Comparison of ENCODE assay signal across 8 mouse cellular contexts in the genomic region with DNA sequence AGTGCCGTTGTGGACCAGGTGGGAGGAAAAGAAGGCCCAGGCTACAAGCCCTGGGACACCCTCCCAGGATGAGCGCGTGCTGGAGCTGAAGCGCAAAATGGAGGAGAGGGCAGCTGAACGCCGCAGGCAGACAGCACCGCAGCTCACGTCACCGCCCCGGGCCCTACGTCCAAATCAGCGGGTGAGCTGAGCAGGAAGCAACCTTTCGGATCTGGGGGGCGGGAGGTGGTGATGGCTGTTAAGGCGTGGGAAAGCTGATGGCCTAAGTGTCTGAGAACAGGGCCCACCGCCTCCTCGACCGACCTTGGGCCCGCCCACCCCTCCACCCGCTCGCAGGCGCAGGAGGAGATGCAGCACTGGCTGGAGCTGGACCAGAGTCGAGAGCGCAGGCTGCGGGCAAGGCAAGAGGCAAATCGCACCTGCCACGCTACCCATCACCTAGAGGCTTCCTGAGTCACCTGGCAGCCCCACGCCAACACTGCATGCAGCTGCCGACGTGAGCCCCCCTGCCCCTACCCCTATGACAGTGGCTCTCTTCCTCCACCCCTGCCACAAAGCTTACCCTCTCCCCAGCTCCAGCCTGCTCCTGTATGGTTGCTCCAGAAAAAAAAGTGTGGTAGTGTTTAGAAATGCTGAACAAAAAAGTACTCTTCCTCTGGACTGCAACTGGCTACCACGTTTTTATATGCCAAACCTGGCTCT. TPM values are rescaled to one million over a fixed set of nuclear protein-coding genes. Genes with fewer than 3 reads are reported as not detected.
DNase-seq lines count a peak whose midpoint lies in the region; ATAC-seq and TF ChIP-seq lines count a peak whose summit lies in the region.

No protein-coding gene starts in this region.

- WGBS in heart, adult 2 months, result 23% methylated on average over 31 of the region's 31 CpGs
- WGBS in lung, postnatal 0 days, result 14% methylated on average over 31 of the region's 31 CpGs

- H3K4me2 ChIP-seq in lung, postnatal 0 days (replicated peaks; ENCODE audit: low read depth, low read length), result peak overlapping the region; percentile 53

- ATAC-seq in lung, postnatal 0 days, result peak; percentile 38

- no peak for DNase-seq in layer of hippocampus, adult 2 months (ENCODE audit: low spot score in 2 of 2)
- DNase-seq in layer of hippocampus, postnatal 25 days (ENCODE audit: extremely low spot score in 1 of 2, low spot score in 1 of 2), result no peak
- DNase-seq in cerebellum, postnatal 10 days, result peak; percentile 67 to 73
- DNase-seq in heart, adult 2 months, result peak; percentile 13 to 42
- peak; percentile 7 to 45 for DNase-seq in kidney, postnatal 25 days
- DNase-seq in lung, postnatal 0 days (ENCODE audit: low spot score), result no peak
- DNase-seq in ovary, postnatal 36 days (ENCODE audit: low spot score), result peak; percentile 48
- DNase-seq in adipocyte (ENCODE audit: low spot score), result no peak

- H3K27ac ChIP-seq in layer of hippocampus, adult 2 months, result no peak overlapping the region
- H3K27ac ChIP-seq in heart, adult 2 months, result no peak overlapping the region
- H3K27ac ChIP-seq in lung, postnatal 0 days (ENCODE audit: low read length), result no peak overlapping the region

- intact Hi-C loops in heart, adult 2 months (cut with DNase I), result no loop called here

- H3K9ac ChIP-seq in heart, adult 2 months (ENCODE audit: low read depth, low read length), result peak overlapping the region; percentile 45
- 0 out of 2 replicates have a peak overlapping the region, but pooled peaks have one; percentile 12 for H3K9ac ChIP-seq in lung, postnatal 0 days (replicated peaks; ENCODE audit: low read depth)

- peaks cover 3% of the 10 kb centered on the region for H3K27me3 ChIP-seq in heart, adult 2 months (ENCODE audit: control insufficient read depth, insufficient read depth, low read length)
- H3K27me3 ChIP-seq in lung, postnatal 0 days (replicated peaks; ENCODE audit: insufficient read depth, low read length), result no peaks in the 10 kb centered on the region

- peaks cover 1% of the 10 kb centered on the region; the same call in 1 of the 2 replicates for H3K4me1 ChIP-seq in heart, adult 2 months (ENCODE audit: control insufficient read depth, insufficient read depth, low read length)
- no peaks in the 10 kb centered on the region for H3K4me1 ChIP-seq in lung, postnatal 0 days (ENCODE audit: insufficient read depth, low read depth, low read length)

- no peak for TF ChIP-seq POLR2A in heart, adult 2 months (IDR thresholded peaks at IDR 0.05; ENCODE audit: insufficient read depth, low read depth, low read length)

- no peak for TF ChIP-seq CTCF in layer of hippocampus, adult 2 months (conservative IDR thresholded peaks at IDR 0.05)
- TF ChIP-seq CTCF in heart, adult 2 months (IDR thresholded peaks at IDR 0.05), result no peak
- TF ChIP-seq CTCF in lung, postnatal 0 days (IDR thresholded peaks at IDR 0.05), result no peak

- no peaks in the 10 kb centered on the region for H3K79me2 ChIP-seq in heart, adult 2 months (replicated peaks; ENCODE audit: control insufficient read depth, insufficient read depth, low read length)

- TF ChIP-seq EP300 in heart, adult 2 months (IDR thresholded peaks at IDR 0.05; ENCODE audit: insufficient read depth, low read depth, low read length), result no peak
- no peak for TF ChIP-seq EP300 in lung, postnatal 0 days (IDR thresholded peaks at IDR 0.05)

- no peaks in the 10 kb centered on the region for H3K9me3 ChIP-seq in lung, postnatal 0 days (ENCODE audit: low read length)

- no peaks in the 10 kb centered on the region for H3K36me3 ChIP-seq in heart, adult 2 months (ENCODE audit: control insufficient read depth, insufficient read depth, low read length)
- no peaks in the 10 kb centered on the region for H3K36me3 ChIP-seq in lung, postnatal 0 days (ENCODE audit: insufficient read depth, low read length)

- peak overlapping the region; percentile 48 for H3K4me3 ChIP-seq in layer of hippocampus, adult 2 months
- peak overlapping the region; percentile 34; the same call in 1 of the 2 replicates for H3K4me3 ChIP-seq in heart, adult 2 months
- H3K4me3 ChIP-seq in lung, postnatal 0 days (ENCODE audit: low read depth, low read length), result 0 out of 2 replicates have a peak overlapping the region, but pooled peaks have one; percentile 15

RNA-seq across cellular contexts. Expression of a gene that starts 9.1 kb away (rescaled TPM):
- 10 to 100 TPM; 80.5 to 81.0 TPM for total RNA-seq in layer of hippocampus, adult 2 months (2021)
- total RNA-seq in layer of hippocampus, postnatal 25 days (2021), result 10 to 100 TPM; 74.7 to 80.3 TPM
- 10 to 100 TPM; 30.9 to 31.5 TPM for total RNA-seq in heart, adult 2 months (2021)
- polyA plus RNA-seq in heart, adult 2 months (2012; rRNA removed), result 27.2 and 44.3 TPM in 2 replicates
- polyA plus RNA-seq in lung, postnatal 0 days (2015; fragmentation: Nextera tagmentation; extraction: Ambion mirVana), result 68.5 and 71.5 TPM in 2 replicates

RNA-seq across cellular contexts. Expression of a gene that starts 38.6 kb away (rescaled TPM):
- total RNA-seq in layer of hippocampus, adult 2 months (2021), result under 1 TPM; 0.22 to 0.56 TPM
- under 1 TPM; 0.20 to 0.66 TPM for total RNA-seq in layer of hippocampus, postnatal 25 days (2021)
- total RNA-seq in heart, adult 2 months (2021), result not detected
- not detected in 2 replicates for polyA plus RNA-seq in heart, adult 2 months (2012; rRNA removed)
- polyA plus RNA-seq in lung, postnatal 0 days (2015; fragmentation: Nextera tagmentation; extraction: Ambion mirVana), result 0.35 and 0.71 TPM in 2 replicates

RNA-seq across cellular contexts. Expression of a gene that starts 38.8 kb away (rescaled TPM):
- 10 to 100 TPM; 35.0 to 35.8 TPM for total RNA-seq in layer of hippocampus, adult 2 months (2021)
- total RNA-seq in layer of hippocampus, postnatal 25 days (2021), result 10 to 100 TPM; 25.6 to 32.4 TPM
- total RNA-seq in heart, adult 2 months (2021), result under 1 TPM; 0.65 to 0.75 TPM
- polyA plus RNA-seq in heart, adult 2 months (2012; rRNA removed), result 1.3 and 1.7 TPM in 2 replicates
- 0.16 and 0.24 TPM in 2 replicates for polyA plus RNA-seq in lung, postnatal 0 days (2015; fragmentation: Nextera tagmentation; extraction: Ambion mirVana)

RNA-seq across cellular contexts. Expression of a gene that starts 42.7 kb away (rescaled TPM):
- 10 to 100 TPM; 42.6 to 46.4 TPM for total RNA-seq in layer of hippocampus, adult 2 months (2021)
- 10 to 100 TPM; 37.0 to 42.2 TPM for total RNA-seq in layer of hippocampus, postnatal 25 days (2021)
- 10 to 100 TPM; 24.7 TPM for total RNA-seq in heart, adult 2 months (2021)
- polyA plus RNA-seq in heart, adult 2 months (2012; rRNA removed), result 23.6 and 31.3 TPM in 2 replicates
- polyA plus RNA-seq in lung, postnatal 0 days (2015; fragmentation: Nextera tagmentation; extraction: Ambion mirVana), result 7.0 and 7.9 TPM in 2 replicates

Comparison
In these comparisons a context has a peak if more than half of its experiments do, and no peak if none do; other contexts are left out.
1. DNase-seq: peak in cerebellum, postnatal 10 days (2 of 2), heart, adult 2 months (2 of 2), kidney, postnatal 25 days (2 of 2) and ovary, postnatal 36 days (single experiment); none in layer of hippocampus, adult 2 months (0 of 2), layer of hippocampus, postnatal 25 days (0 of 2), lung, postnatal 0 days (single experiment) and adipocyte (single experiment).
2. RNA of a gene that starts 38.8 kb away (total RNA-seq): 35.0 to 35.8 TPM in layer of hippocampus, adult 2 months and 25.6 to 32.4 TPM in layer of hippocampus, postnatal 25 days; 0.65 to 0.75 TPM in heart, adult 2 months; every median in the first group is over 10 times any median in the second.
3. Peak in every context shown above with its lines, with median percentiles within 50 percentile points of each other: H3K4me3 ChIP-seq.